Mouse (Mus musculus): ENCODE measurements around the gene Cct3. TPM values are rescaled to one million over a fixed set of nuclear protein-coding genes. Genes with fewer than 3 reads are reported as not detected.

Cct3 gene
- polyA plus RNA-seq (2012; ENCODE audit: low replicate concordance), result 11.4 and 21.3 TPM in 2 replicates

DNA sequence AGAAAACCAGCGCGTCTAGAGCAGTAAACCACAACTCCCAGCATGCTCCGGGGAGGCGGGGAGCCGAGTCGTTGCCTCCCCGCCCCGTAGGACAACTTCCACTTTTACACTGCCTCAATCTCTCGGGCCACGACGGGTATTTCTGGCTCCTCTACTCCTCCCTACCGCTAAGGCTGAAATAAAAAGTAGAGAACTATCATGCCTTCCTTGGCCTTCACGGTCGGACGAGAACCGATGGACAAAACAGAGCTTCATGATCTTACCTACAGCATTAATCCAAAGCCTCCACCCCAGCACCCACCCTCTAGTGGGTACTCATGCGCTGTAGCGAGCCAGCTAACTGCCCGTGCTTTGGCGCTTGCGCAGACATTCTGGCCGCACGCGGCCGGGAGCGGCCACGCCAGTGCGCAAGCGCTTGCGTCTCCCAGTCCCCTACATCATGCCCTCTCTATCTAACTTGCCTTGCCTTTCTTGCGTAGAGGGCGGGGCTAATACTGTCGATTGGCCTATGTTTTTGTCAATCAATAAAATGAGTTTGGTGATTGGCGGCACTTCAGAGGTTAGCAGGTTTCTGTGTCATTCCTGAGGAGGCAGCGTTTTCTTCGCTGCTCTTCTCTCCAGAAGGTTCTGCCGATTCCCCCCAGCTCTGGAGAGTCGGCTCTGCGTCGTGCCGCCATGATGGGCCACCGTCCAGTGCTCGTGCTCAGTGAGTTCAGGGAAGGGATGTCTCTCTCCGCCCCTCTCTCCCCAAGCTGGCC is at the start of gene Cct3, which contains the start of gene Tsacc:
Cct3 (plus strand) TSS at position 556 of the 758 bp plus-strand sequence.
Tsacc (minus strand) TSS at position 439 of the 758 bp plus-strand sequence.

DNA sequence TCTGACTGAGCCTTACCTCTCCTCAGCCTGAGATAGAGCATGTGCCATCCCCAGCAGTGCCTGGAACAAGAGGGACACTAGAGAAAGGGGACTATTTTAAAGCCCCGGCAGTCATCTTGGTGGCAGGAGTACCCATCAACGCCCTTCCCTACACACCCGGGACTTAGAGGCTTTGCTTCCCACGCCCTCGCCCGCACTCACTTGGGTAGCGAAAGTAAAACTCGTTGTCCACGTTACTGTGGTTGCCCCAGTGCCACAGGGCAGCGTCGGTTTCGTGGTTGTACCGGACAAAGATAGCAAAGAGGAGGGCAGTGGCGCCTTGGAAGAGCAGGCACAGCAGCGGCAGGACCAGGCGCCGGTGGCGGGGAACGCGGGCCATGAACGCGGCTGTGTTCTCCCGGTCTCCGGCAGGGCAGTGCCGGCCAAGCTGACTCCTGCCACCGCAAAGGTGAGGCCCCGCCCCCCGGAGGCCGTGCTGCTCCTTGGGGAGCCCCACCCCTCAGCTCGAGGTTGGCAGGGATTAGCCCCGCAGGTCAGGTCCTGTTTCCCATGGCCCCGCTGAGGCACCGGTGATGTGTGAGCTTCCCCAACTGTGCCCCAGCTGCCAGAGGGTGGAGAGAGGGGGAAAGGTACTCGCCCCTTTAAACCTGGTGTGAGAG is 42.5 kb upstream of the Cct3 start, which contains the start of gene Rhbg:
Rhbg (minus strand) TSS at position 442 of the 659 bp plus-strand sequence.

DNA sequence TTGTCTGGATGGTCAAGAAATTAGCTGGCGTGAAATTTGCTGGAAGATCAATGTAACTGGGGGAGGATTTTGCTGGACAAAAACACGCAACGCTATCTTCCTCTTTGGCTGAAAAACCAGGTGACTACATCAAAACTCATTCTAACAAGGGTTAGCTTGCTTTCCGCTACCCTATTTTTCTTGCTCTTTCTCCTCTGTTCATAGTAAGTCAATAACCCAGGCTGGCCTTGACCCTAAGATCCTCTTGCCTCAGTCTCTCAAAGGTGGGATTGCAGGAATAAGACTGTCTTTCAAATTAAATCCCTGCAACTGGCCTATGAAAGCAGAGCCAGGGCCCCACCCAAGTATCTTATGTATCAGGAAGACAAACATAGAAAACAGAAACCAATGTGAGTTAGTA is 9.8 kb upstream of the Cct3 start, which contains the start of gene Gm38392:
Gm38392 (minus strand) TSS at position 101 of the 400 bp plus-strand sequence.

GRCm38 (mm10) chr3:88324951-88325405 is 28.1 kb downstream of the Cct3 start, which contains the start of gene Glmp:
Glmp (plus strand) TSS chr3:88325023.

GRCm38 (mm10) chr3:88336058-88337013 is 39.4 kb downstream of the Cct3 start, which contains the start of the genes Tmem79 and Smg5:
Tmem79 (minus strand) TSS chr3:88336148.
Smg5 (plus strand) TSS chr3:88336260.

DNA sequence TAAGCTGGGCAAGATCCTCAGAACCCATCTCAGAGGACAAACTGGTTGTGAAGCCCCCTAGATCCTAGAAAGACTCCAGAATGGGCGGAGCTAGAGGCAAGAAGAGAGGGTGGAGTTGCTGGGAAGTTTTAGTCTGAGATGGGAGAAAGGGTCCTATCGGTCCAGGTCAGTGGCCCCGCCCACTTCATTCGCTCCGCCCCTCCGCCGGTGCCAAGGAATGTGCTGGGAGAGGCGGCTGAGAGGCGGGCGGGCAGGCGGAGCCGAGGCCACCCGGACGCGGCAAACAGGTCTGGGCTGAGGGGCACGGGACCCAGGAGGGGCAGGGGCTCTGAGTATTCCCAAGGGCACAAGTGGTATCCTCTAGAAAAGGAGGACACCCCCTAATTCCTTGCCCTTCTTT is 67.4 kb downstream of the Cct3 start, which contains the start of gene Paqr6:
Paqr6 (plus strand) TSS at position 248 of the 400 bp plus-strand sequence.

Other genes starting within 250 kb of the Cct3 start
- 12.6 and 22.1 TPM in 2 replicates for gene Naxe, start 238.6 kb upstream of the Cct3 start, polyA plus RNA-seq (2012; ENCODE audit: low replicate concordance)
- gene Ttc24, start 218.8 kb upstream of the Cct3 start, polyA plus RNA-seq (2012; ENCODE audit: low replicate concordance), result not detected in 2 replicates
- 5.7 and 16.2 TPM in 2 replicates for gene Iqgap3, start 215.1 kb upstream of the Cct3 start, polyA plus RNA-seq (2012; ENCODE audit: low replicate concordance)
- gene Mef2d, start 154.7 kb upstream of the Cct3 start, polyA plus RNA-seq (2012; ENCODE audit: low replicate concordance), result 122 and 139 TPM in 2 replicates
- gene Rhbg, start 42.4 kb upstream of the Cct3 start, polyA plus RNA-seq (2012; ENCODE audit: low replicate concordance), result 0.09 TPM in 1 of 2 replicates, not detected in the other
- gene Gm38392, start 9.9 kb upstream of the Cct3 start, polyA plus RNA-seq (2012; ENCODE audit: low replicate concordance), result not detected in 2 replicates
- gene Tsacc, start 117 bp upstream of the Cct3 start, polyA plus RNA-seq (2012; ENCODE audit: low replicate concordance), result 0.58 and 0.66 TPM in 2 replicates
- gene Glmp, start 27.9 kb downstream of the Cct3 start, polyA plus RNA-seq (2012; ENCODE audit: low replicate concordance), result 14.5 and 95.1 TPM in 2 replicates
- 0.21 and 3.1 TPM in 2 replicates for gene Tmem79, start 39.0 kb downstream of the Cct3 start, polyA plus RNA-seq (2012; ENCODE audit: low replicate concordance)
- gene Smg5, start 39.1 kb downstream of the Cct3 start, polyA plus RNA-seq (2012; ENCODE audit: low replicate concordance), result 91.7 and 114 TPM in 2 replicates
- 0.55 and 0.57 TPM in 2 replicates for gene Paqr6, start 67.5 kb downstream of the Cct3 start, polyA plus RNA-seq (2012; ENCODE audit: low replicate concordance)
- gene Bglap3, start 75.6 kb downstream of the Cct3 start, polyA plus RNA-seq (2012; ENCODE audit: low replicate concordance), result not detected in 2 replicates
- not detected in 2 replicates for gene Bglap2, start 81.6 kb downstream of the Cct3 start, polyA plus RNA-seq (2012; ENCODE audit: low replicate concordance)
- 0.51 TPM in 1 of 2 replicates, not detected in the other for gene Bglap, start 87.3 kb downstream of the Cct3 start, polyA plus RNA-seq (2012; ENCODE audit: low replicate concordance)
- 95.1 and 190 TPM in 2 replicates for gene Pmf1, start 113.2 kb downstream of the Cct3 start, polyA plus RNA-seq (2012; ENCODE audit: low replicate concordance)
- 4.0 and 23.4 TPM in 2 replicates for gene Slc25a44, start 128.0 kb downstream of the Cct3 start, polyA plus RNA-seq (2012; ENCODE audit: low replicate concordance)
- 48.8 and 91.1 TPM in 2 replicates for gene Sema4a, start 164.1 kb downstream of the Cct3 start, polyA plus RNA-seq (2012; ENCODE audit: low replicate concordance)
- gene Lmna, start 212.8 kb downstream of the Cct3 start, polyA plus RNA-seq (2012; ENCODE audit: low replicate concordance), result 591 and 773 TPM in 2 replicates
- gene Mex3a, start 235.3 kb downstream of the Cct3 start, polyA plus RNA-seq (2012; ENCODE audit: low replicate concordance), result 1.4 TPM in 2 replicates

Measured in leukemia stem cell, adult 10-12 weeks (primary cell).